Mouse (Mus musculus): ENCODE results near the gene Cntnap2. TPM values are rescaled to one million over a fixed set of nuclear protein-coding genes. Genes with fewer than 3 reads are reported as not detected.

The Cntnap2 gene
- total and polyA plus RNA-seq, 3 experiments: 0.05 TPM; not detected in 2

DNA sequence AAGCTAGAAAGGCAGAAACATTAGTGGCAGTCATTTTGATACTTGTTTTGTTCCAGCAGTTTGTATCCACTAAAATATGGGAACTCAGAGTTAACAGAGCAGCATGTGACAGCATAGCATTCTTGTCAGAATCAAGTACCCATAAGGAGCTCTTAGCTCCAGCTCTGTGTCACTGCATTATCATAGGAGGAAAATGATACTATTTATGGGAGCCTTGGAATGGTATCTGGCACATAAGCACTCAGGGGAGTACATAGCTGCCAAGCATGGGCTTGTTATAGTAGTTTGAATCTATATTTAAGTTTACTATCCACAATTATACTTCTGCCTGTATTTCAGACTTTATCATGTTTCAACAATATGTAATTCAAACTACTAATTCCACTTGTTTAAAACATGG lies 732.5 kb downstream of the Cntnap2 start:
- Histone ChIP-seq H3K9me3 (replicated peaks) (no peaks in the 10 kb centered on the region), H3K27me3 (ENCODE audit: insufficient read depth, low read length) (no peaks in the 10 kb centered on the region), H3K4me1 (ENCODE audit: insufficient read depth, low read depth, low read length) (no peaks in the 10 kb centered on the region), H3K4me3 (ENCODE audit: low read depth, low read length) (no peak overlapping the region), H3K36me3 (replicated peaks) (no peaks in the 10 kb centered on the region)
- no peak for ATAC-seq (ENCODE audit: extremely low read depth, insufficient number of reproducible peaks, low FRiP score, poor library complexity, severe bottlenecking)
- no peak for DNase-seq (ENCODE audit: low spot score)
- TF ChIP-seq TAL1 (conservative IDR thresholded peaks at IDR 0.05; ENCODE audit: low read depth, low read length) (no peak), GATA2 (IDR thresholded peaks at IDR 0.05; ENCODE audit: borderline replicate concordance, low read depth, low read length) (no peak), POLR2AphosphoS5 (IDR thresholded peaks at IDR 0.05; ENCODE audit: insufficient replicate concordance, low read depth, low read length) (no peak), CTCF (IDR thresholded peaks at IDR 0.05; ENCODE audit: low read depth, low read length) (no peak), GATA1 (IDR thresholded peaks at IDR 0.05; ENCODE audit: borderline replicate concordance, low read length) (no peak)

DNA sequence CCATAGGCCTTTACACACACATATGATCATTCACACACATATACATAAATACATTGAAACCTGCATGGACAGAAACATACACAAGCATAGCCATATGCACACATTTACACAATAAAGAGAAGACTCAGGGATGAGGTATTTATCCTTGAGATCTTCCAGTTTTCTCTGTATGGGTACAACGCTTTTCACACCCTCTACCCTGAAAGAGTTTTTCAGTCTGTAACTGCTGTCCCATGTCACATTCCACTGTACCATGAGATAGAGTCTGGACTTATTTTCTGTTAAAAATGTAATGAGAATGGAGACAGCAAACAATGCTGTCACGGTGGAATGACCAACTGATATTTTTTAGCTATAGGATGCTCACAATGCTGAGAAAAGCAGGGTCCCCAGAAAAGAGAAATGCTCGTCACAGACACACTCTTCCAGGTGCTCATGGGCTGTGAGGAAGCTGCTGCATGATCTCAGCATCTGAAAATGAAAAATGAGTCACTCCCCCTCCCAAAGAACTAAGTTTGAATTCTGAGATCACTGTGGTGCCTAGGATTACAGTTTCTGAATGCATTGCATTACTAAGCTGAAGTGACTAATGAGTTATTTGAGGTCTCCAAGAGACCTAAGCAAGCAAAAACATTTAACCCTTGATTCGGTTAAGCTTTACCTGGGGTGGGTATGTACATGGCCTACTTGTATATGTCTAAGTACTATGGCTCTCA lies 782.6 kb downstream of the Cntnap2 start:
- Histone ChIP-seq H3K36me3 (replicated peaks) (no peaks in the 10 kb centered on the region), H3K27me3 (ENCODE audit: insufficient read depth, low read length) (no peaks in the 10 kb centered on the region), H3K9me3 (replicated peaks) (no peaks in the 10 kb centered on the region), H3K4me3 (ENCODE audit: low read depth, low read length) (no peak overlapping the region), H3K4me1 (ENCODE audit: insufficient read depth, low read depth, low read length) (no peaks in the 10 kb centered on the region)
- no peak for ATAC-seq (ENCODE audit: extremely low read depth, insufficient number of reproducible peaks, low FRiP score, poor library complexity, severe bottlenecking)
- DNase-seq (ENCODE audit: low spot score): no peak
- TF ChIP-seq GATA2 (IDR thresholded peaks at IDR 0.05; ENCODE audit: borderline replicate concordance, low read depth, low read length) (no peak), GATA1 (IDR thresholded peaks at IDR 0.05; ENCODE audit: borderline replicate concordance, low read length) (no peak), TAL1 (conservative IDR thresholded peaks at IDR 0.05; ENCODE audit: low read depth, low read length) (no peak), CTCF (IDR thresholded peaks at IDR 0.05; ENCODE audit: low read depth, low read length) (no peak), POLR2AphosphoS5 (IDR thresholded peaks at IDR 0.05; ENCODE audit: insufficient replicate concordance, low read depth, low read length) (no peak)

DNA sequence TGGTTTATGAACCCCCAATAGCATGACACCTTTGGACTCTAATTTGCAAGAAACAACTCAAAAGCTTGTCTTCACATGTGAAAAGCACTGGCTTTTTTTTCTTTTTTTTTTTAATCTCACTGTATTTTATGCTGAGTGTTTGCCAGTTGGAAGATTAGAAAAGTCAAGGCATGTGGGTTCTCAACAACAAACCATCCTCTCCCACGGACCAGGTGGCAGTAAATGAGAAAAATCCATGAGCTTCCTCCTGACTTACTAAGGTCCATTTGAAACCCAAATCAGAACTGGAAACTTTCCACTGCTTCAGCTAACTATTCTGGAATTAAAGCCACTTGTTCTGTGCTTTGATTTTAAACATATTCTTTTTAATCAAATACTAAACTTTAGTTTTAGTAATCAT lies 784.6 kb downstream of the Cntnap2 start:
- no peaks in the 10 kb centered on the region for H3K27me3 ChIP-seq (ENCODE audit: insufficient read depth, low read length)
- H3K9me3 ChIP-seq (replicated peaks): no peaks in the 10 kb centered on the region
- no peaks in the 10 kb centered on the region for H3K36me3 ChIP-seq (replicated peaks)
- ATAC-seq (ENCODE audit: extremely low read depth, insufficient number of reproducible peaks, low FRiP score, poor library complexity, severe bottlenecking) (no peak), DNase-seq (ENCODE audit: low spot score) (no peak)
- H3K4me1 ChIP-seq (ENCODE audit: insufficient read depth, low read depth, low read length): no peaks in the 10 kb centered on the region
- no peak for TF ChIP-seq POLR2AphosphoS5 (IDR thresholded peaks at IDR 0.05; ENCODE audit: insufficient replicate concordance, low read depth, low read length)
- TF ChIP-seq GATA2 (IDR thresholded peaks at IDR 0.05; ENCODE audit: borderline replicate concordance, low read depth, low read length): no peak
- TF ChIP-seq TAL1 (conservative IDR thresholded peaks at IDR 0.05; ENCODE audit: low read depth, low read length): no peak
- TF ChIP-seq GATA1 (IDR thresholded peaks at IDR 0.05; ENCODE audit: borderline replicate concordance, low read length): no peak
- TF ChIP-seq CTCF (IDR thresholded peaks at IDR 0.05; ENCODE audit: low read depth, low read length): no peak
- no peak overlapping the region for H3K4me3 ChIP-seq (ENCODE audit: low read depth, low read length)

DNA sequence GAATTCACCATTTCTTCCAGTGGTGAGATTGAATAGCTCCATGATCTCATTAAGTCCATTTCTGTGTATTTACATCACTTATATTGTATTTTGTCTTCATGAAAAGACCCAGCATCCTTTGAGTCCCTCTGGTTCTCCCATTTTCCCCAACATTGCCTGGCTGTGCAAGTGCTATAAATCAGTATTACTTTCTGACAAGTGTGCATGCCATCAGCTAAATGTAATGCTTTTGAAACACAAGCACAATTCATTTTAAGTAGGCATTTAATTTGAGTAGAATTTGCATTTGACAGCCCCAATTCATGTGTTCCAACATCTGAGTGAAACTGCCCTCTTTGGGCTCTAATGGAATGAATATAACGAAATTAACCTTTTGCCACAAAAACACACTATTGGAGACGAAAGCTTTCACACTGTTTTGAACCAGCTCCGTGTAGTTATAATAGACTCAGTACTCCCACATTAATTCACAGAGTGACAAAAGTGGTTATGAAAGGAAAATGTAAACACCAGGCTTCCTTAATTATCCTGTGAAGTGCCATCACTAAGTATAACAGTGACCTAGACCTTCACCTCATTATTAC lies 812.3 kb downstream of the Cntnap2 start:
- no peaks in the 10 kb centered on the region for H3K27me3 ChIP-seq (ENCODE audit: insufficient read depth, low read length)
- TF ChIP-seq GATA2 (IDR thresholded peaks at IDR 0.05; ENCODE audit: borderline replicate concordance, low read depth, low read length) (no peak), TAL1 (conservative IDR thresholded peaks at IDR 0.05; ENCODE audit: low read depth, low read length) (no peak), CTCF (IDR thresholded peaks at IDR 0.05; ENCODE audit: low read depth, low read length) (no peak), GATA1 (IDR thresholded peaks at IDR 0.05; ENCODE audit: borderline replicate concordance, low read length) (no peak), POLR2AphosphoS5 (IDR thresholded peaks at IDR 0.05; ENCODE audit: insufficient replicate concordance, low read depth, low read length) (no peak)
- ATAC-seq (ENCODE audit: extremely low read depth, insufficient number of reproducible peaks, low FRiP score, poor library complexity, severe bottlenecking) (no peak), DNase-seq (ENCODE audit: low spot score) (no peak)
- H3K4me1 ChIP-seq (ENCODE audit: insufficient read depth, low read depth, low read length): no peaks in the 10 kb centered on the region
- no peaks in the 10 kb centered on the region for H3K9me3 ChIP-seq (replicated peaks)
- H3K4me3 ChIP-seq (ENCODE audit: low read depth, low read length): no peak overlapping the region
- H3K36me3 ChIP-seq (replicated peaks): no peaks in the 10 kb centered on the region

DNA sequence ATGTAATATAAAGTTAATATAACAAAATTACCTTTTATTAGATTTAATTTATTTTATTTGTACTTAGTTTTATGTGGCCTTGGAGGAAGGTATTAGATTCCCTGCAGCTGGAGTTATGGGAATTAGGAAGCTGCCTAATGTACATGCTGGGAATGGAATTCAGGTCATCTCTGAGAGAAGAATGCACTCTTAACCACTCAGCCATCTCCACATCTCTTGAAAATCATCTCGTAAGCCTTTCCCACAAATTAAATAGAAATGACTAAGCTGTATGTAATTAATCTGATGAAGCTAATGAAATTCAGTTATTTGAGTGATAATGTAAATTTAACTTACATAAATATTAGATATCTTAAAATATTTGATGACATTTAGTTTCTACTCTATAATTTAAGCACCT lies 826.3 kb downstream of the Cntnap2 start:
- no peak for ATAC-seq (ENCODE audit: extremely low read depth, insufficient number of reproducible peaks, low FRiP score, poor library complexity, severe bottlenecking)
- H3K9me3 ChIP-seq (replicated peaks): no peaks in the 10 kb centered on the region
- no peak for DNase-seq (ENCODE audit: low spot score)
- no peak overlapping the region for H3K4me3 ChIP-seq (ENCODE audit: low read depth, low read length)
- TF ChIP-seq POLR2AphosphoS5 (IDR thresholded peaks at IDR 0.05; ENCODE audit: insufficient replicate concordance, low read depth, low read length): no peak
- no peak for TF ChIP-seq GATA1 (IDR thresholded peaks at IDR 0.05; ENCODE audit: borderline replicate concordance, low read length)
- TF ChIP-seq GATA2 (IDR thresholded peaks at IDR 0.05; ENCODE audit: borderline replicate concordance, low read depth, low read length): no peak
- no peak for TF ChIP-seq CTCF (IDR thresholded peaks at IDR 0.05; ENCODE audit: low read depth, low read length)
- TF ChIP-seq TAL1 (conservative IDR thresholded peaks at IDR 0.05; ENCODE audit: low read depth, low read length): no peak
- H3K27me3 ChIP-seq (ENCODE audit: insufficient read depth, low read length): no peaks in the 10 kb centered on the region
- H3K4me1 ChIP-seq (ENCODE audit: insufficient read depth, low read depth, low read length): no peaks in the 10 kb centered on the region
- H3K36me3 ChIP-seq (replicated peaks): no peaks in the 10 kb centered on the region

DNA sequence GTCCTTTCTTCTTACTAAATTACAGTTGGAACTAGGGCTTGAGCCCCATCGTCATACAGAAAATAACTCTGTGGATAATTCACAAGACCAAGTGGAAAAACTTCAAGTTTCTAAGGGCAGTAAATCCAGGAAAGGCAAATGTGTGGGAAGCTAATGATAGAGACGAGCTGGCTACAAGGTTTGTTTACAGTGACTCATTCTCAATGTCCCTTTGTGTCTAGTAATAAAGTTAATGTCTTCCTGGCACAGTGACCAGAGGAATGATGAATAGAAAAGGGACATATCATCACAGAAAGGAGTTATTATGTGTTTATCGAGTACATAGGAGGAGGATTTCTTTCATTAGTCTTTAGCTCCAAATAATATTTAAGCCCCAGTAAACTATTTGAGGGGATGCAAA lies 828.7 kb downstream of the Cntnap2 start:
- H3K9me3 ChIP-seq (replicated peaks): no peaks in the 10 kb centered on the region
- TF ChIP-seq GATA1 (IDR thresholded peaks at IDR 0.05; ENCODE audit: borderline replicate concordance, low read length): no peak
- no peak overlapping the region for H3K4me3 ChIP-seq (ENCODE audit: low read depth, low read length)
- ATAC-seq (ENCODE audit: extremely low read depth, insufficient number of reproducible peaks, low FRiP score, poor library complexity, severe bottlenecking): no peak
- no peaks in the 10 kb centered on the region for H3K27me3 ChIP-seq (ENCODE audit: insufficient read depth, low read length)
- DNase-seq (ENCODE audit: low spot score): no peak
- H3K36me3 ChIP-seq (replicated peaks): no peaks in the 10 kb centered on the region
- H3K4me1 ChIP-seq (ENCODE audit: insufficient read depth, low read depth, low read length): no peaks in the 10 kb centered on the region

Measured in G1E (cell line).